Mouse (Mus musculus) brain, adult 2 months (tissue): ENCODE measurements around the gene Clpp.

Source experiments
- DNase-seq: peaks from one replicate; pipeline ENCODE4 v3.0.0; 2011; ENCODE audit warnings: low read depth, low spot score

The Clpp gene

DNA sequence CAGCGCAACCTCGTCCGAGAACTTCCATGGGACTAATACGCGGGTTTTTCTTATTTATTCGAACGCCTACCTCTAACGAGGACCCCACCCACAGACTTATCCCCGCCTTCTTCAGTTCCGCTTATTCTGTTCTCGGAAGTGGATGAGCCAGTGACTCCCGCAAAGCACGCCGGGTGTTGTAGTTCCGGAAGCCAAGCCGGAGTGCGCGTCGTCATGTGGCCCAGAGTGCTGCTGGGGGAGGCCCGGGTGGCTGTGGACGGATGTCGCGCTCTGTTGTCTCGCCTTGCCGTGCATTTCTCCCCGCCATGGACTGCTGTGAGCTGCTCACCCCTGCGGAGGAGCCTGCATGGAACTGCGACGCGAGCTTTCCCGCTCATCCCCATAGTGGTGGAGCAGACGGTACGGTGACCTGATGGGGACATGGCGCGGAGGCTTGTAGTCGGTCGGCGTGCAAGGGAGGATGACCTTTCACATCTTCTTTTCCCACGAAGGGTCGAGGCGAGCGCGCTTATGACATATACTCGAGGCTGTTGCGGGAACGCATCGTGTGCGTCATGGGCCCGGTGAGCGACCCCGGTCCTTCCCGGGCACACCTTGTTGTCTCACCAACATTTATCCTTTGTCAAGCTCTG lies at the start of gene Clpp:
Clpp (plus strand) TSS at position 191 of the 632 bp plus-strand sequence.
- DNase-seq: peak; percentile 99

DNA sequence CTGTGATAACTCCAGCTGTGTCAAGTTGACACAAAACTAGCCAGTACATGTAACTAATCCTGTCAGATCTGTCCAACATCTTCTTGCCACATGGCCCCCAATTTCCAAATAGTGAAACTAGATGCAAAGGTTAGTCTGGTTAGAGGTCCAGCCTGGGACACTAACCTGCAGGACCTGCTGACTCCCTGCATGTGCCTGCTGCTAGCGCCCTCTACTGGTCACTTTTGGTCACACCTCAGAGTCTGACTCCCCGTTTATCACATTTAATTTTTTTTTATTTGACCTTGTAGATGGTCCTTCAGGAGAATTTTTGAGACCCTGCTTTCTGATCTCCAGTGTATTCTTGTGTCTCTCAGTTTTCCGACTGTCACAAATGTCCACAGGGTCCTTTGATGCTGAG lies 39.2 kb upstream of the Clpp start:
- peak; percentile 75 for DNase-seq

DNA sequence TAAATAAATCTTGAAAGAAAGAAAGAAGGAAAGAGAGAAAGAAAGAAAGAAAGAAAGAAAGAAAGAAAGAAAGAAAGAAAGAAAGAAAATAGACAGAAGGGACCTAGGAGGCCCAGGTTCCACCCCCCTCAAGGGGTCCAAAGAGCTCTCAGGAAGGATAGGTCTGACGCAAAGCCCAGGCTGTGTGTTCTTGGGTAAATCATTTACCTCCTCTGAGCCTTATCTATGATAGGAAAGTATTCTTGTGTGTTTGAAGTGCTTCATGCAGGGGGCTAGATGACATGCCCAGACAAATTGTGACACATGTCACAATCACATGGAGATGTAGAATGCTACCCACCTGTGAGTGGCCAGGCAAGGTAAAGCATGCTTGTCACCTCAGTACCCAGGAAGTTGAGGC lies 37.5 kb upstream of the Clpp start:
- DNase-seq: no peak

GRCm38 (mm10) chr17:56954871-56955270 lies 35.2 kb upstream of the Clpp start:
- DNase-seq: no peak

GRCm38 (mm10) chr17:56957763-56958429 lies 32.2 kb upstream of the Clpp start:
- DNase-seq: no peak

DNA sequence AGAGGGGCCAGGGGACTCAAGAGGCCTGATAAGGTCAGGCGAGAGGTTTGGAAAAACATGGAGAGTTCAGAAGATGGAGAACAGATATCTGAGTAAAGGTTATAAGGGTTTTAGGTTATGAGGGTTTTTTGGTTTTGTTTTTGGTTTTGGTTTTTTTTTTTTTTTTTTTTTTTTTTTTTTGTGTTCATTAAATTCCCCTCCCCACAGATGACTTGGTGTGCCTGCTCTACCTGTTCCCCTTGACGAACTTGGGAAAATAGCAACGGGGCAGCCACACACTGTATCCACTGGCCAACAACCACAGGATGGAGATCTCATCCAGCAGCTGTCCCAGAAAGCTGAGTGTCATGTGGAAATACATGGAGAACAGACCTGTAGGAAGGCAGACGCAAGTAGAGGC lies 31.4 kb upstream of the Clpp start:
- DNase-seq: no peak

GRCm38 (mm10) chr17:56961880-56962279 lies 28.2 kb upstream of the Clpp start:
- DNase-seq: no peak

GRCm38 (mm10) chr17:56962642-56963405 lies 27.3 kb upstream of the Clpp start:
- no peak for DNase-seq

GRCm38 (mm10) chr17:56963646-56964045 lies 26.5 kb upstream of the Clpp start:
- DNase-seq: no peak

DNA sequence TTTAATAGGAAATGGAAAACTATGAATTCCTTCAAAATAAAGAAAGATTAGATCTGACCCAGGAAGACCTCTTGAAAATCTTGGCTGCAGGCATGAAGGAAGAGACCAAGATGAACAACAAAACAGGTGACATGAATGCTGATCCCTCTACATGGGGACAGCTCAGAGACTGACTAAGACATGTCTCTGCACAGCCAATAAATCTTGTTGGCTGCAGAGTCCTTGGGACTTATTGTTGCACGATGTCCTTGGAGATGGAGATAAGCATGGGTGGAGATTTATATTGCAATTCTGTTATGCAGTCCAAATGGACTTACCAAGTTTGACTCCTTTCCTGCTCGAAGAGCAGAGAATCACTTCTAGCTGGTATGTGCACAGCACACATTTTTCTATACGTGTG lies 20.8 kb upstream of the Clpp start:
- DNase-seq: no peak

- peak; percentile 13 for DNase-seq
These were observed 20.0 kb upstream of the Clpp start for GRCm38 (mm10) chr17:56970081-56970480.

DNA sequence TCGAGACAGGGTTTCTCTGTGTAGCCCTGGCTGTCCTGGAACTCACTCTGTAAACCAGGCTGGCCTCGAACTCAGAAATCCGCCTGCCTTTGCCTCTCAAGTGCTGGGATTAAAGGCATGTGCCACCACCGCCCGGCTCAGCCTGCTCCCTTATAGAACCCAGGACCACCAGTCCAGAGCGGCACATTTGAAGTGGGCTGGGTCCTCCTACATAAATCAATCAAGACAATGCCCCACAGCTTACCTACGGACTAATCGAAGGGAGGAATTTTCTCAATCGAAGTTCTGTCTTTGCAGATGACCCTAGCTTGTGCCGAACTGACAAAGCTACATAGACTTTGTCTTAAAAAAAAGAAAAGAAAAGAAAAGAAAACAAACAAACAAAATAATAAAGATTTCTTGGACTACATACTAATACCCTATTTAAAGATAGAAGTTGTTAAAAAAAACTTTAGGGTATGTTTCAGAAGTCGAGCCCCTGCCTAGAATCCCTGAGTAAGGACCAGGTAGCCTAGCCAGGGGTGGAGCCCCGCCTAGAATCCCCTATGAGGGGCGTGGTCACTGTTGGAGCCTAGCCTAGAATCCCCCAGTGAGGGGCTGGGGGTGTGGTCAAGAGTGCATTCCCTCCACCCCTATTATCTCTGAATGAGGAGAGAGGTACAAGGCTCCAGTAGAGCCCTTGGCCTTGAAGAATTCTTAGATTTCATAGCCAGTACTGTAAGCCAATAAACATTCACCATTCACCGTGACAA lies 16.0 kb upstream of the Clpp start:
- no peak for DNase-seq

GRCm38 (mm10) chr17:56974708-56975240 lies 15.3 kb upstream of the Clpp start:
- DNase-seq: peak; percentile 34

- no peak for DNase-seq
These were observed 14.7 kb upstream of the Clpp start for GRCm38 (mm10) chr17:56975391-56975790.

GRCm38 (mm10) chr17:56976531-56977390 lies 13.3 kb upstream of the Clpp start:
- no peak for DNase-seq

DNA sequence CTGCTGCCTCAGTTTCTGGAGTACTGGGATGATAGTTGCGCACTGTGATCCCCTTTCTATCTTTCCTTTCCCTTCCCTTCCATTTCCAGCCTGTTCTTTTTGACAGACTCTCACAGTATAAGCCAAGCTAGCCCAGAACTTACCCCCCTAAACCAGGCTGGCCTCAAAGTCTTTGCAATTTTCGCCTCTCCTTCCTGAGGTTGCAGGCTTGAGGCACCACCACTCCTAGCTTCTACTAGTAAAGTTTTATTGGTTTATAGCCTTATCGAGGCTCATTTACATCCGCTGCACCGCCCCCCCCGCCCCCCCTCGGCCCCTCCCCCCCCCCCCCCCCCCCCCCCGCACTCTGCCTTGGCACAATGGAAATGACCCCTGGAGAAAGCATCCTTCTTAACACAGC lies 10.6 kb upstream of the Clpp start:
- no peak for DNase-seq

GRCm38 (mm10) chr17:56981049-56981448 lies 9.1 kb upstream of the Clpp start:
- no peak for DNase-seq

DNA sequence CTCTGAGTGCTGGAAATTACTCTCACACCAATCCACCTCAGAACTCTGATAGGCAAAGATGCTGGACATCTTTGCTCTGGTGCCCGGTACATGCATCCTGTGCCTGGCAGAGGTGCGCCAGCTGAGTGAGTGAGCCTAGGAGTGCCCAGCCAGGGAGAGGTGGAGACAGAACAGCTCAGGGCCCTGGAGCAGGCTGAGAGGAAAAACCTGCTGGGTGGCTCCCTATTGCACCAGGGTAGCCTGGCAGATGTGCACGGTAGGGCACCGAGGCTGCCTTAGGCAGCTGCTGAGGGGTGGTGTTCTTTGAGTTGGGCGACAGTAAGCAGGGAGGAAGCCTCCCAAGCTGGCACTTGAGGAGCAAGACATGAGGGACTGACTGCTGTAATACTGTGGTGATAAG lies 8.1 kb upstream of the Clpp start, which contains the start of gene Acer1:
Acer1 (minus strand) TSS at position 114 of the 400 bp plus-strand sequence.
- DNase-seq: no peak

DNA sequence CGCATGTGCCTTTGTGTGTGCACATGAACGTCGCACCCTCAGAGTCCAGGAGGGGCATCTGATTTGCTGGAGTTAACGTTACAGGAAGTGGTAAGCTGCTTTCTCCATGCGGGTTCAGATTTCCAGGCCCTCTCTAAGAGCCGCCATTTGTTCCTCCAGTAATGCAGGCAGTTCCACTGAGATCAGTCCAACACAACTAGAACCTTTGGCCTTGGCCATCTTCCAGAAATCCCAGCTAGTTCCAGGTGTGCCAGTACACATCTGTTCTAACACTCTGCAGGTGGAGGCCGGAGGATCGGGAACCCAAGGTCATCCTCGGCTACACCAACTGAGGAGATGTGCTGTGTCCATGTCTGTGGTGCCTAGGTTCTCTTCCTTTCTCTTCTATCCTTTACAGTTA lies 5.2 kb upstream of the Clpp start:
- no peak for DNase-seq

DNA sequence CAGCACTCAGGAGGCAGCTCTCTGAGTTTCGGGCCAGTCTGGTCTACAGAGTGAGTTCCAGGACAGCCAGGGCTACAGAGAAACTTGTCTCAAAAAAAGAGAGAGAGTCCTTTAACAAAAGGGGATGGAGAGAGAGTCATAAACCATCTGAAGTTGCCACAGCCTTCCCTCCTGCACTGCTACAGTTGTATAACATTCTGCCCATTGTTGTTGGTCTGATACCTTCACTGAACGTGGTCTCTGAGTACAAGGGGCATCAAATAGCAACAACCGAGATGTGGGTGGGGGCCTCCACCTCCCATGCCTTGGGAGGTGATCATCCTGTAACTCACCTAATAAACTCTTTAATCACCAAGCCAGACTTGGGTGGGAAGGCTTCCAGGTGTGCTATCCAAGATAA lies 4.4 kb upstream of the Clpp start:
- DNase-seq: no peak
